Mouse (Mus musculus) MEL (cell line): ENCODE data around the gene Serpinf2. TPM values are rescaled to one million over a fixed set of nuclear protein-coding genes. Genes with fewer than 3 reads are reported as not detected.

Source experiments
- DNase-seq: peaks from one replicate; pipeline ENCODE4 v3.0.0; 2011; ENCODE audit warnings: low read depth, low spot score
- H3K27ac ChIP-seq: 2 replicates; pipeline ENCODE4 v1.5.1; 2012; ENCODE audit warnings: low read depth, mild to moderate bottlenecking, control low read depth, low read length, moderate library complexity; ENCODE audit not compliant: control insufficient read depth
- H3K27me3 ChIP-seq, 2 experiments: fragments of 150-350 bp in 1 of 2; sonication (generic) in 1 of 2; 2 replicates each; pipeline ENCODE4 v1.6.1; 2012; ENCODE audit warnings: low read length in 2 of 2, mild to moderate bottlenecking in 2 of 2, improper control_type of control experiment in 1 of 2, moderate library complexity in 1 of 2; ENCODE audit not compliant: insufficient read depth in 2 of 2, control insufficient read depth in 1 of 2
- H3K36me3 ChIP-seq, 2 experiments: 2 replicates each; pipeline ENCODE4 v1.6.1; 2012 to 2014; ENCODE audit warnings: low read length in 2 of 2, improper control_type of control experiment in 1 of 2, inconsistent platforms in 1 of 2, mild to moderate bottlenecking in 1 of 2; ENCODE audit not compliant: insufficient read depth in 2 of 2, control insufficient read depth in 1 of 2
- H3K4me1 ChIP-seq, 2 experiments: fragments of 150-350 bp in 1 of 2; sonication (generic) in 1 of 2; 2 replicates each; pipeline ENCODE4 v1.6.1; 2012; ENCODE audit warnings: low read length in 2 of 2, improper control_type of control experiment in 1 of 2, mild to moderate bottlenecking in 1 of 2; ENCODE audit not compliant: insufficient read depth in 2 of 2, control insufficient read depth in 1 of 2
- H3K4me3 ChIP-seq, 2 experiments: fragments of 150-350 bp in 1 of 2; sonication (generic) in 1 of 2; 2 replicates each; pipeline ENCODE4 v1.5.1; 2012; ENCODE audit warnings: low read depth in 2 of 2, low read length in 2 of 2, mild to moderate bottlenecking in 2 of 2, moderate library complexity in 2 of 2, control low read depth in 1 of 2, improper control_type of control experiment in 1 of 2; ENCODE audit not compliant: control insufficient read depth in 1 of 2, insufficient read depth in 1 of 2
- H3K79me2 ChIP-seq: 2 replicates; pipeline ENCODE4 v1.6.1; 2012; ENCODE audit warnings: mild to moderate bottlenecking, low read length, moderate library complexity; ENCODE audit not compliant: control insufficient read depth, poor library complexity, insufficient read depth
- H3K9ac ChIP-seq: 2 replicates; pipeline ENCODE4 v1.6.1; 2012; ENCODE audit warnings: low read depth, mild to moderate bottlenecking, control low read depth, low read length, moderate library complexity; ENCODE audit not compliant: control insufficient read depth, poor library complexity, severe bottlenecking
- H3K9me3 ChIP-seq: fragments of 150-350 bp; sonication (generic); replicated peaks from 2 replicates; pipeline ENCODE4 v1.6.1; 2012; ENCODE audit warnings: mild to moderate bottlenecking, low read length, improper control_type of control experiment, moderate library complexity; ENCODE audit not compliant: insufficient read depth
- BHLHE40 ChIP-seq: IDR thresholded peaks from 2 replicates; pipeline ENCODE4 v1.6.1; 2012; ENCODE audit warnings: low read depth, mild to moderate bottlenecking, inconsistent platforms, low read length, improper control_type of control experiment, borderline replicate concordance
- CHD1 ChIP-seq: IDR thresholded peaks from 2 replicates; pipeline ENCODE4 v1.6.1; 2012; ENCODE audit warnings: low read depth, mild to moderate bottlenecking, inconsistent platforms, low read length, improper control_type of control experiment
- CHD2 ChIP-seq: IDR thresholded peaks from 2 replicates; pipeline ENCODE4 v1.6.1; 2011; ENCODE audit warnings: low read length, improper control_type of control experiment
- CTCF ChIP-seq, 3 experiments: IDR thresholded peaks in 2 of 3; conservative IDR thresholded peaks in 1 of 3; 2 replicates each; pipeline ENCODE4 v1.5.1; 2011 to 2012; ENCODE audit warnings: low read length in 3 of 3, low read depth in 2 of 3, mild to moderate bottlenecking in 2 of 3, improper control_type of control experiment in 1 of 3, inconsistent platforms in 1 of 3, mixed read lengths in 1 of 3, moderate library complexity in 1 of 3; ENCODE audit not compliant: control insufficient read depth in 1 of 3, insufficient read depth in 1 of 3, poor library complexity in 1 of 3, severe bottlenecking in 1 of 3
- ELF1 ChIP-seq: IDR thresholded peaks from 2 replicates; pipeline ENCODE4 v1.6.1; 2014; ENCODE audit warnings: low read depth, mild to moderate bottlenecking, inconsistent platforms, low read length, improper control_type of control experiment, moderate library complexity
- EP300 ChIP-seq, 2 experiments: IDR thresholded peaks; 2 replicates each; pipeline ENCODE4 v1.6.1; 2011; ENCODE audit warnings: improper control_type of control experiment in 2 of 2, low read length in 2 of 2, low read depth in 1 of 2, mild to moderate bottlenecking in 1 of 2
- ETS1 ChIP-seq: IDR thresholded peaks from 2 replicates; pipeline ENCODE4 v1.6.1; 2012; ENCODE audit warnings: low read depth, mild to moderate bottlenecking, inconsistent platforms, low read length, improper control_type of control experiment, moderate library complexity
- GABPA ChIP-seq: IDR thresholded peaks from 2 replicates; pipeline ENCODE4 v1.6.1; 2012; ENCODE audit warnings: low read depth, mild to moderate bottlenecking, inconsistent platforms, low read length, improper control_type of control experiment, moderate library complexity
- GATA1 ChIP-seq: IDR thresholded peaks from 2 replicates; pipeline ENCODE4 v1.6.1; 2011; ENCODE audit warnings: low read depth, low read length, improper control_type of control experiment
- HCFC1 ChIP-seq: IDR thresholded peaks from 2 replicates; pipeline ENCODE4 v1.6.1; 2012; ENCODE audit warnings: low read depth, mild to moderate bottlenecking, inconsistent platforms, low read length, improper control_type of control experiment, moderate library complexity
- JUND ChIP-seq: IDR thresholded peaks from 2 replicates; pipeline ENCODE4 v1.6.1; 2011; ENCODE audit warnings: low read depth, mild to moderate bottlenecking, improper control_type of control experiment, low read length
- KAT2A ChIP-seq: conservative IDR thresholded peaks from 2 replicates; pipeline ENCODE4 v1.6.1; 2012; ENCODE audit warnings: low read depth, low read length, improper control_type of control experiment, inconsistent platforms
- MAFK ChIP-seq: IDR thresholded peaks from 2 replicates; pipeline ENCODE4 v1.6.1; 2011; ENCODE audit warnings: low read depth, mild to moderate bottlenecking, low read length, improper control_type of control experiment, borderline replicate concordance
- MAX ChIP-seq: IDR thresholded peaks from 2 replicates; pipeline ENCODE4 v1.6.1; 2011; ENCODE audit warnings: low read length, improper control_type of control experiment
- MXI1 ChIP-seq: IDR thresholded peaks from 2 replicates; pipeline ENCODE4 v1.6.1; 2011; ENCODE audit warnings: mild to moderate bottlenecking, low read depth, low read length, improper control_type of control experiment
- MYC ChIP-seq: IDR thresholded peaks from 2 replicates; pipeline ENCODE4 v1.6.1; 2011; ENCODE audit warnings: low read depth, mild to moderate bottlenecking, low read length, improper control_type of control experiment, moderate library complexity
- NELFE ChIP-seq: IDR thresholded peaks from 2 replicates; pipeline ENCODE4 v1.6.1; 2011; ENCODE audit warnings: low read depth, low read length, improper control_type of control experiment
- NRF1 ChIP-seq: IDR thresholded peaks from 2 replicates; pipeline ENCODE4 v1.6.1; 2014; ENCODE audit warnings: low read depth, mild to moderate bottlenecking, inconsistent platforms, low read length, improper control_type of control experiment, moderate library complexity; ENCODE audit not compliant: poor library complexity, insufficient read depth, severe bottlenecking
- RAD21 ChIP-seq: IDR thresholded peaks from 2 replicates; pipeline ENCODE4 v1.6.1; 2011; ENCODE audit warnings: mild to moderate bottlenecking, low read depth, low read length, improper control_type of control experiment
- SIN3A ChIP-seq: IDR thresholded peaks from 2 replicates; pipeline ENCODE4 v1.6.1; 2012; ENCODE audit warnings: low read length, improper control_type of control experiment, inconsistent platforms
- SMC3 ChIP-seq: IDR thresholded peaks from 2 replicates; pipeline ENCODE4 v1.6.1; 2011; ENCODE audit warnings: low read depth, low read length, improper control_type of control experiment
- TAL1 ChIP-seq: IDR thresholded peaks from 2 replicates; pipeline ENCODE4 v1.6.1; 2012; ENCODE audit warnings: mild to moderate bottlenecking, inconsistent platforms, low read length, moderate library complexity, mixed read lengths
- TBP ChIP-seq: IDR thresholded peaks from 2 replicates; pipeline ENCODE4 v1.8.0; 2011; ENCODE audit warnings: low read depth, low read length, improper control_type of control experiment
- USF1 ChIP-seq: IDR thresholded peaks from 2 replicates; pipeline ENCODE4 v1.6.1; 2014; ENCODE audit warnings: low read depth, mild to moderate bottlenecking, inconsistent platforms, low read length, improper control_type of control experiment, moderate library complexity
- USF2 ChIP-seq, 2 experiments: IDR thresholded peaks; 2 replicates each; pipeline ENCODE4 v1.6.1; 2011 to 2012; ENCODE audit warnings: improper control_type of control experiment in 2 of 2, low read length in 2 of 2, borderline replicate concordance in 1 of 2, inconsistent platforms in 1 of 2, low read depth in 1 of 2, mild to moderate bottlenecking in 1 of 2; ENCODE audit not compliant: insufficient read depth in 1 of 2
- ZC3H11A ChIP-seq: IDR thresholded peaks from 2 replicates; pipeline ENCODE4 v1.6.1; 2012; ENCODE audit warnings: low read depth, mild to moderate bottlenecking, inconsistent platforms, low read length, improper control_type of control experiment
- ZNF384 ChIP-seq: IDR thresholded peaks from 2 replicates; pipeline ENCODE4 v1.6.1; 2012; ENCODE audit warnings: low read depth, mild to moderate bottlenecking, inconsistent platforms, low read length, improper control_type of control experiment
- polyA plus RNA-seq, 2 experiments: library from polyadenylated mRNA; stranded (reverse) in 1 of 2; unstranded in 1 of 2; fragments of >175 nt in 1 of 2; fragments of >200 nt in 1 of 2; gene quantifications; 2 replicates each; pipeline versions ENCODE4 v1.2.1 to v1.2.4; 2012; ENCODE audit warnings: low replicate concordance in 2 of 2, low read depth in 1 of 2; ENCODE audit not compliant: insufficient read length in 2 of 2, insufficient read depth in 1 of 2, missing spikeins in 1 of 2
- total RNA-seq: library from RNA; depleted of rRNA; stranded (reverse); fragments of 300-350 nt; gene quantifications from 2 replicates; pipeline ENCODE4 v1.2.3, GENCODE M21; 2012

Gene Serpinf2
- total and polyA plus RNA-seq, 3 experiments: 0.07 TPM; not detected in 2

- Histone ChIP-seq H3K4me1 (peaks cover 3 to 20% of the 10 kb centered on the region in 2 experiments), H3K27me3 (no peaks in the 10 kb centered on the region), H3K27ac (no peak overlapping the region), H3K36me3 (peaks cover 0 to 16% of the 10 kb centered on the region in 2 experiments; a peak in 2 of 4 replicates), H3K4me3 (no peak overlapping the region), H3K79me2 (no peaks in the 10 kb centered on the region), H3K9me3 (no peaks in the 10 kb centered on the region), H3K9ac (no peak overlapping the region)
- no peak for DNase-seq
- no peak for TF ChIP-seq ETS1
- TF ChIP-seq KAT2A: no peak
- no peak for TF ChIP-seq MAX
- TF ChIP-seq MXI1: no peak
- no peak for TF ChIP-seq ELF1
- no peak for TF ChIP-seq RAD21
- TF ChIP-seq EP300 (IDR thresholded peaks at IDR 0.05; ENCODE audit: low read depth in 1 of 2, low read length in 2 of 2): no peak
- TF ChIP-seq ZNF384: no peak
- TF ChIP-seq CTCF (IDR thresholded peaks at IDR 0.05 in 2 of 3, conservative IDR thresholded peaks at IDR 0.05 in 1 of 3; ENCODE audit: control insufficient read depth in 1 of 3, insufficient read depth in 1 of 3, low read depth in 2 of 3, low read length in 3 of 3, poor library complexity in 1 of 3, severe bottlenecking in 1 of 3): no peak
- TF ChIP-seq CHD1: no peak
- no peak for TF ChIP-seq USF1
- no peak for TF ChIP-seq TBP
- TF ChIP-seq GABPA: no peak
- no peak for TF ChIP-seq CHD2
- TF ChIP-seq, all 39 proteins: peak for 0
Measured at GRCm38 (mm10) chr11:75473376-75473775, 34.0 kb upstream of the Serpinf2 start.

GRCm38 (mm10) chr11:75472469-75473081 lies 33.2 kb upstream of the Serpinf2 start:
- H3K27ac ChIP-seq: peak overlapping the region; percentile 45
- H3K9ac ChIP-seq: peak overlapping the region; percentile 57
- H3K27me3 ChIP-seq: no peaks in the 10 kb centered on the region
- no peaks in the 10 kb centered on the region for H3K79me2 ChIP-seq
- H3K4me1 ChIP-seq: peaks cover 3 to 20% of the 10 kb centered on the region in 2 experiments
- peak; percentile 90 for DNase-seq
- H3K4me3 ChIP-seq: peak overlapping the region; percentile 8 to 33
- no peaks in the 10 kb centered on the region for H3K9me3 ChIP-seq
- H3K36me3 ChIP-seq: peaks cover 0 to 16% of the 10 kb centered on the region in 2 experiments; a peak in 2 of 4 replicates
- peak; percentile 73 for TF ChIP-seq SIN3A
- TF ChIP-seq USF1: peak; percentile 6; the same call in 1 of the 2 replicates
- TF ChIP-seq MYC: peak; percentile 72; the same call in 1 of the 2 replicates
- TF ChIP-seq ELF1: 0 out of 2 replicates have a peak, but pooled peaks have one; percentile 36
- TF ChIP-seq TBP: peak; percentile 64; the same call in 1 of the 2 replicates
- no peak for TF ChIP-seq USF2 (IDR thresholded peaks at IDR 0.05; ENCODE audit: borderline replicate concordance in 1 of 2, insufficient read depth in 1 of 2, low read depth in 1 of 2, low read length in 2 of 2)
- no peak for TF ChIP-seq CTCF (IDR thresholded peaks at IDR 0.05 in 2 of 3, conservative IDR thresholded peaks at IDR 0.05 in 1 of 3; ENCODE audit: control insufficient read depth in 1 of 3, insufficient read depth in 1 of 3, low read depth in 2 of 3, low read length in 3 of 3, poor library complexity in 1 of 3, severe bottlenecking in 1 of 3)
- TF ChIP-seq GABPA: no peak
- TF ChIP-seq MAFK: no peak
- no peak for TF ChIP-seq NRF1
- TF ChIP-seq HCFC1: no peak; the same call in 1 of the 2 replicates
- TF ChIP-seq ZNF384: no peak
- TF ChIP-seq MXI1: peak; percentile 60; the same call in 1 of the 2 replicates
- TF ChIP-seq MAX: no peak
- TF ChIP-seq ETS1: peak; percentile 83
- TF ChIP-seq NELFE: no peak
- TF ChIP-seq GATA1: peak; percentile 91
- TF ChIP-seq KAT2A: no peak
- TF ChIP-seq BHLHE40: no peak
- TF ChIP-seq JUND: peak; percentile 87
- 0 out of 2 replicates have a peak, but pooled peaks have one; percentile 10 for TF ChIP-seq TAL1
- no peak for TF ChIP-seq CHD2
- TF ChIP-seq ZC3H11A: no peak
- TF ChIP-seq SMC3: 0 out of 2 replicates have a peak, but pooled peaks have one; percentile 6
- TF ChIP-seq RAD21: no peak
